Mouse (Mus musculus) hindbrain, embryonic 14.5 days (tissue): ENCODE results near the gene Exoc4. TPM values are rescaled to one million over a fixed set of nuclear protein-coding genes. Genes with fewer than 3 reads are reported as not detected.

ENCODE experiments used
- ATAC-seq: fragments of 200-750 bp; cut with Nextera tagmentation; 2 replicates; pipeline ENCODE4 v1.8.0; 2017; ENCODE audit warnings: moderate number of reproducible peaks, mild to moderate bottlenecking, moderate TSS enrichment, moderate library complexity; ENCODE audit not compliant: low FRiP score
- DNase-seq: peaks from one replicate; pipeline ENCODE4 v3.0.0-alpha.2; 2015; ENCODE audit warnings: low spot score
- H3K27ac ChIP-seq: fragments of 300-500 bp; sonication (generic); 2 replicates; pipeline ENCODE4 v1.5.1; 2014; ENCODE audit warnings: mild to moderate bottlenecking, moderate library complexity
- H3K27me3 ChIP-seq: fragments of 300-500 bp; sonication (generic); 2 replicates; pipeline ENCODE4 v1.6.1; 2014; ENCODE audit warnings: mild to moderate bottlenecking, low read length, mixed read lengths; ENCODE audit not compliant: control insufficient read depth, insufficient read depth
- H3K36me3 ChIP-seq: fragments of 300-500 bp; sonication (generic); replicated peaks from 2 replicates; pipeline ENCODE4 v1.6.1; 2014; ENCODE audit not compliant: control insufficient read depth, insufficient read depth
- H3K4me1 ChIP-seq: fragments of 300-500 bp; sonication (generic); replicated peaks from 2 replicates; pipeline ENCODE4 v1.6.1; 2014; ENCODE audit warnings: antibody characterized with exemption, low read length, mixed read lengths; ENCODE audit not compliant: control insufficient read depth, insufficient read depth
- H3K4me2 ChIP-seq: fragments of 300-500 bp; sonication (generic); replicated peaks from 2 replicates; pipeline ENCODE4 v1.6.1; 2014; ENCODE audit warnings: mild to moderate bottlenecking, moderate library complexity
- H3K4me3 ChIP-seq: fragments of 300-500 bp; sonication (generic); replicated peaks from 2 replicates; pipeline ENCODE4 v1.5.1; 2014; ENCODE audit warnings: mild to moderate bottlenecking, low read length
- H3K9ac ChIP-seq: fragments of 300-500 bp; sonication (generic); 2 replicates; pipeline ENCODE4 v1.6.1; 2014
- H3K9me3 ChIP-seq: fragments of 300-500 bp; sonication (generic); 2 replicates; pipeline ENCODE4 v1.6.1; 2016; ENCODE audit warnings: low read length; ENCODE audit not compliant: control insufficient read depth
- WGBS: fragments of 180-500 bp; shearing (Covaris S2); extraction: QIAGEN DNeasy Blood & Tissue Kit; methylation state at CpG from one replicate; pipeline ENCODE4 v1.1.7; 2014; 5-methylcytosine and 5-hydroxymethylcytosine counted together
- polyA plus RNA-seq: library from polyadenylated mRNA; unstranded; fragments of >200 nt; fragmentation: Nextera tagmentation; extraction: Ambion mirVana; gene quantifications from 2 replicates; pipeline ENCODE4 v1.2.1, GENCODE M21; 2014

Exoc4 gene
- polyA plus RNA-seq, 1 experiment from 2014 or later, result 34.7 TPM

DNA sequence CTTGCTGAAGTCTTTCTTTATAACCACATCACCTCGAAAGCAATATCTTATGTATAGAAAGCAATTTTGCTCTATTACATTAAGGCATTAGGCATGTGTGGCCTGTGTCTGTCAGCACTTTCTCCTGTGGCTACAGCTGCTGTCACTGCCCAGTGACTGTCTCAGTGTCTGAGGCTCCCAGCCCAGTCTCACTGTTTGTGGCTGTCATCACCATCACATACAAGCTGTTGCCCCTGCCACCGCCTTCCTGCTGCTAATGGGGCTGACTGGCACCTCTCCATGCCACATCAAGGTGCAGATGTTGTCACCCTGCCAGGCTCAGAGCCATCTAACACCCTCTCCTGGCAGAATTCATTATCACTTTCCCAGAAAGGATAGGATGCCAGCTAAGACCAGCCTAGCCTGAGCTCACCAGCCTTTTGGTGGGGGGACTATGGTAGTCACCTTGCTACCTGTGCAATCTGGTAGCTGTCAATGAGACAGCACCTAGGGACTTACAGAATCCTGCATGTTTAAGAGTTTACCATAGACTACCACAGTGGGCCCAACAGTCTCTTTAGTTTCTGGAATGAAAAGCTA lies 698.1 kb downstream of the Exoc4 start:
- H3K36me3 ChIP-seq, result no peaks in the 10 kb centered on the region
- no peak overlapping the region for H3K4me3 ChIP-seq
- no peaks in the 10 kb centered on the region for H3K9me3 ChIP-seq
- H3K9ac ChIP-seq, result no peak overlapping the region
- whole genome bisulfite sequencing, result 59% methylated on average over 2 of the region's 2 CpGs
- H3K27ac ChIP-seq, result no peak overlapping the region
- no peaks in the 10 kb centered on the region for H3K4me1 ChIP-seq
- H3K27me3 ChIP-seq, result no peaks in the 10 kb centered on the region
- DNase-seq, result no peak
- no peak for ATAC-seq
- H3K4me2 ChIP-seq, result no peak overlapping the region

DNA sequence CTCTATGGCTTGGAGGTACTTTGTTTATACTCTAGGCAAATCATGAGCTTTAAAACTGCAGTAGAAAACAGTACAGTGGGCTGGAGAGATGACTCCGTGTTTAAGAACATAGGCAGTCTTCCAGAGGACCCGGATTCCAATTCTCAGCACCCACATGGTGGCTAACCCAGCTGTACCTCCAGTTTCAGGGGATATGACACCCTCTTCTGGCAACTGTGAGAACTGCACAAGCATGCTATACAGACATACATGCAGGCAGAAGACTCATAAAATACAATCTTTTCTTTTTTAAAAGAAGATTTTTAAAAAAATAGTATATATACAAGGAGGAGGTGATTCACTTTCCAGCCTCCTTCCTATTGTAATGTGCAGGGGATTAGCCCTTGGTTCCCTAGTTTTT lies 701.2 kb downstream of the Exoc4 start:
- 91% methylated on average over 2 of the region's 2 CpGs for WGBS
- Histone ChIP-seq H3K27me3 (no peaks in the 10 kb centered on the region), H3K4me2 (no peak overlapping the region), H3K9ac (no peak overlapping the region), H3K4me3 (no peak overlapping the region), H3K27ac (no peak overlapping the region), H3K9me3 (no peaks in the 10 kb centered on the region), H3K36me3 (no peaks in the 10 kb centered on the region), H3K4me1 (no peaks in the 10 kb centered on the region)
- DNase-seq (no peak), ATAC-seq (no peak)

GRCm38 (mm10) chr6:33955469-33955868 lies 706.6 kb downstream of the Exoc4 start:
- 65% methylated on average over 7 of the region's 7 CpGs for WGBS
- H3K27me3 ChIP-seq, result no peaks in the 10 kb centered on the region
- ATAC-seq (no peak), DNase-seq (no peak)
- peaks cover 7% of the 10 kb centered on the region; the same call in 1 of the 2 replicates for H3K4me1 ChIP-seq
- no peak overlapping the region for H3K9ac ChIP-seq
- H3K36me3 ChIP-seq, result no peaks in the 10 kb centered on the region
- no peak overlapping the region for H3K4me2 ChIP-seq
- H3K9me3 ChIP-seq, result no peaks in the 10 kb centered on the region
- no peak overlapping the region for H3K4me3 ChIP-seq
- peak overlapping the region; percentile 76 for H3K27ac ChIP-seq

DNA sequence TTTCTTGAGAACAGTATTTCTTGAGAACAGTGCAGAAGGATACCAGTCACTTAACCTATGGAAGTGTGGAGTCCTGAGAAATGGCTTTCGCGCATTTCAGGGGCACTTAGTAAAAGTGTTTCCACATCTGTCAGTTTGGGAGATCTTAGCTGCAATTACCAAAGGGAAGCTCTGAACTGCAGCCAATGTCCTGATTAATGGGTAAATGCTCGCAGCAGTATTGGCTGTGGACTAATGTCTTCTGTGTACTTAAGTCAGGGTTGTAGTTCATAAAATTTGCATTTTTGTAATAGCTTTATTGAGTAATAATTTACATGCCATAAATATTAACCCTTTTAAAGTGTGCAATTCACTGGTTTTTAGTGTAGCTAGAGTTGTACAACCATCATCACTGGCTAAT lies 709.4 kb downstream of the Exoc4 start:
- Histone ChIP-seq H3K9me3 (no peaks in the 10 kb centered on the region), H3K27ac (no peak overlapping the region), H3K4me3 (no peak overlapping the region), H3K36me3 (no peaks in the 10 kb centered on the region), H3K4me2 (no peak overlapping the region), H3K27me3 (no peaks in the 10 kb centered on the region), H3K4me1 (peaks cover 7% of the 10 kb centered on the region; the same call in 1 of the 2 replicates), H3K9ac (no peak overlapping the region)
- WGBS, result 63% methylated on average over 3 of the region's 3 CpGs
- ATAC-seq (no peak), DNase-seq (no peak)

DNA sequence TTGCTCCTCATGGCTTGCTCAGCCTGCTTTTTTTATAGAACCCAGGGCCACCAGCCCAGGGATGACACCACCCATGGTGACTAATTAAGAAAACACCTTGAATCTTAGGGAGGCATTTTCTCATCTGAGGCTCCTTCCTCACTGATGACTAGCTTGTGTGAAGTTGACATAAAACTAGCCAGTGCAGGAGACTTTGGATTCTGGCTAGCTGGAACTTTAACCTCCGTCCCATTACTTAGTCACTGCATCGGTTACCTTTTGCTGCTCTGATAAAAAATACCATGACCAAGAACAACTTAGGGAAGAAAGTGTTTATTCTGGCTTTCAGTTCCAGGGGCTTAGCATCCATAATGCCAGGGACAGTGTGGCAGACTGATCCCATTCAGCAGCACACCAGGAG lies 711.9 kb downstream of the Exoc4 start:
- no peaks in the 10 kb centered on the region for H3K36me3 ChIP-seq
- H3K4me3 ChIP-seq, result no peak overlapping the region
- H3K27ac ChIP-seq, result no peak overlapping the region
- WGBS, result 96% methylated on average over 2 of the region's 2 CpGs
- no peak overlapping the region for H3K9ac ChIP-seq
- ATAC-seq (no peak), DNase-seq (no peak)
- peaks cover 3% of the 10 kb centered on the region; the same call in 1 of the 2 replicates for H3K4me1 ChIP-seq
- no peaks in the 10 kb centered on the region for H3K9me3 ChIP-seq
- H3K27me3 ChIP-seq, result no peaks in the 10 kb centered on the region
- no peak overlapping the region for H3K4me2 ChIP-seq

DNA sequence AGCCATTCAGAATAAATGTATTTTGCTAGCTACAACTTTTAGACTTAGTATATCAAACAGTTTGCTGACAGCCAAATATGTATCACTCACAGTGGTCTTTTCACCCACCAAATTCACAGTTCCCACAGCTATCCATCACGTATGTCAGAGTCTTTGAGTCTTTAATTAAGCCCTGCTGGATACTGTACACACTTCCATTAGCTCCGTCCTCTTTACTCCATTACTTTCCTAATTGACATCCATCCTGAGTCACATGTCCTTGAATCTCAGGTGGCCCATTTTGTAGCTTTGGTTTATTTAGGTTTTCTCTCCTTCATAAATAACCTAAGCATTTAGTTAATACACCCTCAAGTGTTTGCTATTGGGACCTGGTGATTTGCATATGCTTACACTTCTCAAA lies 714.2 kb downstream of the Exoc4 start:
- Histone ChIP-seq H3K9ac (no peak overlapping the region), H3K4me2 (no peak overlapping the region), H3K9me3 (no peaks in the 10 kb centered on the region), H3K36me3 (no peaks in the 10 kb centered on the region), H3K27me3 (no peaks in the 10 kb centered on the region), H3K4me3 (no peak overlapping the region), H3K27ac (no peak overlapping the region), H3K4me1 (no peaks in the 10 kb centered on the region; the same call in 1 of the 2 replicates)
- no peak for DNase-seq
- ATAC-seq, result no peak
- 43% methylated on average over 2 of the region's 2 CpGs for WGBS

DNA sequence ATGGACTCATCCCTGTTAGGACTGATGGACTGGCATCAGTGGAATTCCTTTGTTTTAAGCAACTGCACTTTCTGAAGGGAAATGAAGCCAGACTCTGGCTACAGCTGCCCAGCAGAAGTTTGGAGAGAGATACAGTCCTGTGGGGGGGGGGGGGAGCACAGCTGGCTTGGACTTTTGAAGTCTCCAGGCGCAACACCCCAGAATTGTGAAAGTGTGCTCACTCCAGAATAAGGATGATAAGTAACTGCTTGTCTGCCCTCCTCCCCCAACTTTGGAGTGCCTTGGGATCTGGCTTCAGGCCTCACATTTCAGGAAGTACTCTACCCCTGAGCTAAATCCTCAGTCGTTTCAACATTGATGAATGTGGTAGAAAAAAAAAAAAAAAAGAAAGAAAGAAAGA lies 716.7 kb downstream of the Exoc4 start:
- no peaks in the 10 kb centered on the region for H3K4me1 ChIP-seq
- H3K4me3 ChIP-seq, result no peak overlapping the region
- H3K9me3 ChIP-seq, result no peaks in the 10 kb centered on the region
- no peak overlapping the region for H3K4me2 ChIP-seq
- DNase-seq, result no peak
- no peak overlapping the region for H3K9ac ChIP-seq
- WGBS, result 46% methylated on average over 2 of the region's 2 CpGs
- no peaks in the 10 kb centered on the region for H3K36me3 ChIP-seq
- ATAC-seq, result no peak
- no peaks in the 10 kb centered on the region for H3K27me3 ChIP-seq
- no peak overlapping the region for H3K27ac ChIP-seq

DNA sequence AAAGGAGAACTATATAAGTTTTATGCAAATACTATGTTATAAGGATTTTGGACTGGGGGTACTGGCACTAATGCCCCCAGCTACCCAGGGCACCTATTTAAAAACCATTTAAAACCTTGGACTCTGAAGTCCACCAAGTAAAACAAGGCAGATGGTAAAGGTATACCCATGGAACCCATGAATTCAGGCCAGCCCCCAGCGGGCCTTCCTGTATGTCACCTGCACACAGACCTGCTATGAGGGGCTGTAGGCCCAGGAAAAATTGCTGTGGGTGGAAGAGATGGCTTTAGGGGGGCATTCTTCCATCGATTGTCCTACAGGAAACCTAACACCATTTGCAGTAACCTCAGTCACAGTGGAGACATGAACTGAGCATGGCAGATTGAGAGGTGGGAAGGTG lies 719.9 kb downstream of the Exoc4 start:
- Histone ChIP-seq H3K9ac (no peak overlapping the region), H3K4me3 (no peak overlapping the region), H3K27ac (no peak overlapping the region), H3K27me3 (no peaks in the 10 kb centered on the region), H3K9me3 (no peaks in the 10 kb centered on the region), H3K36me3 (no peaks in the 10 kb centered on the region), H3K4me2 (no peak overlapping the region), H3K4me1 (no peaks in the 10 kb centered on the region)
- 83% methylated on average over 2 of the region's 2 CpGs for WGBS
- ATAC-seq (no peak), DNase-seq (no peak)

DNA sequence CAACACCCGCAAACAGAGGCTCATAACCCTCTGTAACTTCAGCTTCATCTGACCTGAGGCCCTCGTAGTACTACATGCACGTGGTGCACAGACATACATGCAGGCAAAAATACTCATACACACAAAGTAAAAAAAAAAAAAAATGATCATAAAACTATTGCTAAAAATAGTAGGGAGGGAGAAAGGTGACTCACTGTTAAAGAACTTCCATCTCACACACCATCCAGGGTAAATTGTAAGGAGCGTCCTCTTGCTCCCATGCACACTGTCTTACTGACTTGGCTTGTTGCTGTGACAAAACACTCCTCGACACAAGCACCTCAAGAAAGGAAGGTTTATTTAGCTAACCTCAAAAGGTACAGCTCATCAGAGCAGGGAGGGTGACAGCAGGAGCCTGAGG lies 723.9 kb downstream of the Exoc4 start:
- Histone ChIP-seq H3K4me1 (peaks cover 11% of the 10 kb centered on the region), H3K27me3 (no peaks in the 10 kb centered on the region), H3K9ac (no peak overlapping the region), H3K4me2 (no peak overlapping the region), H3K27ac (no peak overlapping the region), H3K36me3 (no peaks in the 10 kb centered on the region), H3K9me3 (no peaks in the 10 kb centered on the region), H3K4me3 (no peak overlapping the region)
- 96% methylated on average over 5 of the region's 5 CpGs for WGBS
- DNase-seq, result no peak
- ATAC-seq, result no peak

DNA sequence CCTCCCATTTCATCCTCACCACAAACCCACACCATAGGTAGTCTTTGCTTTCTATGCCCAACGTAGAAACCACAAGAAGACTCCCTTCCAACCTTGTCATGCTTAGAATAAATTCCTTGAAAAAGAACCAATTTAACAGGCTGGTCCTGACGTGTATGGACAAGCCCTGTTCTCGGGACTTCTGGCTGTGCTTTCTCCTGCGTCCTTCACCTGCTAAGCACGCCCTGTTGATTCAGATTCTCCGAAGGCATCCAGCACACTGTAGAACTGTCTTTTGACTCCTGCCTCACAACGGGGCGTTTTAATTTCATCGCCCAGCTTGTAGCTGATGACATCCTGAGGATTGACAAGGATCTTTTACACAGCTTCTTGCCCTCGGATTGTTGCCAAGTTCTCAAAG lies 727.7 kb downstream of the Exoc4 start:
- H3K9ac ChIP-seq, result no peak overlapping the region
- H3K27ac ChIP-seq, result no peak overlapping the region
- H3K4me1 ChIP-seq, result peaks cover 18% of the 10 kb centered on the region
- ATAC-seq (no peak), DNase-seq (no peak)
- H3K27me3 ChIP-seq, result no peaks in the 10 kb centered on the region
- 68% methylated on average over 10 of the region's 10 CpGs for WGBS
- no peak overlapping the region for H3K4me2 ChIP-seq
- no peaks in the 10 kb centered on the region for H3K9me3 ChIP-seq
- H3K36me3 ChIP-seq, result no peaks in the 10 kb centered on the region
- no peak overlapping the region for H3K4me3 ChIP-seq
